Mouse (Mus musculus): ENCODE data around the gene Tomm70a.
"Not testable (repeated sequence)": the region's sequence is repeated elsewhere in the genome, so short reads cannot be mapped to it uniquely, and the experiment has no call there.

The Tomm70a gene

GRCm38 (mm10) chr16:57151437-57151836 is 29.9 kb downstream of the Tomm70a start:
- no peak for DNase-seq

GRCm38 (mm10) chr16:57155899-57156298 is 34.4 kb downstream of the Tomm70a start:
- DNase-seq: no peak

GRCm38 (mm10) chr16:57157076-57157475 is 35.6 kb downstream of the Tomm70a start:
- DNase-seq: no peak

- no peak for DNase-seq
These were observed 36.2 kb downstream of the Tomm70a start for GRCm38 (mm10) chr16:57157728-57158127.

- no peak for DNase-seq
These were observed 38.3 kb downstream of the Tomm70a start for GRCm38 (mm10) chr16:57159835-57160234.

- DNase-seq: no peak
These were observed 41.3 kb downstream of the Tomm70a start for GRCm38 (mm10) chr16:57162841-57163240.

GRCm38 (mm10) chr16:57163694-57164093 is 42.2 kb downstream of the Tomm70a start:
- DNase-seq: no peak

GRCm38 (mm10) chr16:57165157-57165556 is 43.7 kb downstream of the Tomm70a start:
- no peak for DNase-seq

GRCm38 (mm10) chr16:57166086-57166485 is 44.6 kb downstream of the Tomm70a start:
- no peak for DNase-seq

GRCm38 (mm10) chr16:57166611-57167513 is 45.4 kb downstream of the Tomm70a start, which contains the start of gene Nit2:
TSS of gene Nit2 (minus strand) at chr16:57167341.
- DNase-seq: peak; percentile 98

GRCm38 (mm10) chr16:57167514-57167912 is 46.0 kb downstream of the Tomm70a start:
- DNase-seq: no peak

GRCm38 (mm10) chr16:57168236-57168635 is 46.7 kb downstream of the Tomm70a start:
- no peak for DNase-seq

- no peak for DNase-seq
These were observed 49.7 kb downstream of the Tomm70a start for GRCm38 (mm10) chr16:57171161-57171560.

- no peak for DNase-seq
These were observed 50.1 kb downstream of the Tomm70a start for GRCm38 (mm10) chr16:57171570-57171969.

GRCm38 (mm10) chr16:57174480-57174879 is 53.0 kb downstream of the Tomm70a start:
- DNase-seq: not testable (repeated sequence)

GRCm38 (mm10) chr16:57175751-57176150 is 54.2 kb downstream of the Tomm70a start:
- DNase-seq: no peak

- no peak for DNase-seq
These were observed 54.8 kb downstream of the Tomm70a start for GRCm38 (mm10) chr16:57176276-57176675.

GRCm38 (mm10) chr16:57177254-57177653 is 55.8 kb downstream of the Tomm70a start:
- peak; percentile 40 to 52 for DNase-seq

GRCm38 (mm10) chr16:57177664-57178063 is 56.2 kb downstream of the Tomm70a start:
- no peak for DNase-seq

GRCm38 (mm10) chr16:57181180-57181579 is 59.7 kb downstream of the Tomm70a start:
- DNase-seq: no peak

GRCm38 (mm10) chr16:57182037-57182436 is 60.5 kb downstream of the Tomm70a start:
- DNase-seq: no peak

- DNase-seq: no peak
These were observed 65.1 kb downstream of the Tomm70a start for GRCm38 (mm10) chr16:57186618-57187017.

GRCm38 (mm10) chr16:57189493-57189892 is 68.0 kb downstream of the Tomm70a start:
- DNase-seq: no peak

- DNase-seq: no peak
These were observed 68.9 kb downstream of the Tomm70a start for GRCm38 (mm10) chr16:57190390-57190789.

GRCm38 (mm10) chr16:57191214-57191613 is 69.7 kb downstream of the Tomm70a start:
- no peak for DNase-seq

All from B cell, adult 2 months (primary cell).